Mouse (Mus musculus) small intestine, adult 2 months (tissue): ENCODE results near the gene Acadm.

Experiments used
- CTCF ChIP-seq: fragments of 200-500 bp; IDR thresholded peaks from 2 replicates; pipeline ENCODE4 v1.5.1; 2012; ENCODE audit warnings: low read depth, mild to moderate bottlenecking, control low read depth, inconsistent platforms, low read length, moderate library complexity, mixed read lengths; ENCODE audit not compliant: insufficient replicate concordance, insufficient read length; ENCODE audit errors: extremely low read depth
- POLR2A ChIP-seq: fragments of 200-500 bp; IDR thresholded peaks from 2 replicates; pipeline ENCODE4 v1.6.1; 2012; ENCODE audit warnings: low read depth, mild to moderate bottlenecking, control low read depth, inconsistent platforms, low read length, moderate library complexity

DNA sequence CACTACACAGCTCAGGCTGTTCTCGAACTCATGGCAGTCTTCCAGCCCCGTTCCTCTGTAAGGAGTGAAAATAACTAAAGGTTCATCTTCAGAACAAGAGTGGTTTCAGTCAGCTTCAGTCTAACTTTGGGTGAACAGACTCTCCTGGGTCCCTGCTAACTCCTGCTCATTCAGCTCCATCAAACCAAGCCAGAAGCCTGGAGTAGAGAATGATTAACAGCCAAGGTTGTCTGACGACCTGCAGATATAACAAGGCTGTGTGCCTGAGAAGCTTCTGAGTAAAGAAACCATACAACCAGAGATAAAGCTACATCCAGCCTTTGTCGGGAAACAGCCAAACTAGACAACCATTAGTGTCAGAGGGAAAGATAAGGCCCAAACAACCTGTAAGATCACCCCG, 23.0 kb upstream of the Acadm start:
- TF ChIP-seq POLR2A (no peak), CTCF (no peak)
